Mouse (Mus musculus) forebrain, embryonic 16.5 days (tissue): ENCODE results near the gene Rhbdf1. TPM values are rescaled to one million over a fixed set of nuclear protein-coding genes. Genes with fewer than 3 reads are reported as not detected.

Source experiments
- ATAC-seq: fragments of 200-750 bp; cut with Nextera tagmentation; 2 replicates; pipeline ENCODE4 v1.8.0; 2017; ENCODE audit warnings: mild to moderate bottlenecking, moderate library complexity
- H3K27ac ChIP-seq: fragments of 300-500 bp; sonication (generic); 2 replicates; pipeline ENCODE4 v1.5.1; 2014; ENCODE audit warnings: low read length, control low read depth
- H3K27me3 ChIP-seq: fragments of 300-500 bp; sonication (generic); replicated peaks from 2 replicates; pipeline ENCODE4 v1.6.1; 2014; ENCODE audit warnings: low read length; ENCODE audit not compliant: control insufficient read depth, insufficient read depth
- H3K36me3 ChIP-seq: fragments of 300-500 bp; sonication (generic); 2 replicates; pipeline ENCODE4 v1.6.1; 2014; ENCODE audit not compliant: control insufficient read depth, insufficient read depth
- H3K4me1 ChIP-seq: fragments of 300-500 bp; sonication (generic); replicated peaks from 2 replicates; pipeline ENCODE4 v1.6.1; 2014; ENCODE audit warnings: low read length; ENCODE audit not compliant: control insufficient read depth, insufficient read depth
- H3K4me2 ChIP-seq: fragments of 300-500 bp; sonication (generic); 2 replicates; pipeline ENCODE4 v1.6.1; 2014; ENCODE audit warnings: mild to moderate bottlenecking, low read length, control low read depth
- H3K4me3 ChIP-seq: fragments of 300-500 bp; sonication (generic); replicated peaks from 2 replicates; pipeline ENCODE4 v1.5.1; 2014; ENCODE audit warnings: mild to moderate bottlenecking, low read length, control low read depth
- H3K9ac ChIP-seq: fragments of 300-500 bp; sonication (generic); replicated peaks from 2 replicates; pipeline ENCODE4 v1.6.1; 2014; ENCODE audit warnings: low read depth, low read length, control low read depth
- H3K9me3 ChIP-seq: fragments of 300-500 bp; sonication (generic); 2 replicates; pipeline ENCODE4 v1.6.1; 2016; ENCODE audit warnings: low read length; ENCODE audit not compliant: control insufficient read depth
- WGBS: fragments of 180-500 bp; shearing (Covaris S2); extraction: QIAGEN DNeasy Blood & Tissue Kit; methylation state at CpG from one replicate; pipeline ENCODE4 v1.1.7; 2014; 5-methylcytosine and 5-hydroxymethylcytosine counted together
- polyA plus RNA-seq: library from polyadenylated mRNA; unstranded; fragments of >200 nt; fragmentation: Nextera tagmentation; extraction: Ambion mirVana; gene quantifications from 2 replicates; pipeline ENCODE4 v1.2.1, GENCODE M21; 2015

Rhbdf1 gene
- polyA plus RNA-seq, 1 experiment from 2014 or later = 21.1 TPM

DNA sequence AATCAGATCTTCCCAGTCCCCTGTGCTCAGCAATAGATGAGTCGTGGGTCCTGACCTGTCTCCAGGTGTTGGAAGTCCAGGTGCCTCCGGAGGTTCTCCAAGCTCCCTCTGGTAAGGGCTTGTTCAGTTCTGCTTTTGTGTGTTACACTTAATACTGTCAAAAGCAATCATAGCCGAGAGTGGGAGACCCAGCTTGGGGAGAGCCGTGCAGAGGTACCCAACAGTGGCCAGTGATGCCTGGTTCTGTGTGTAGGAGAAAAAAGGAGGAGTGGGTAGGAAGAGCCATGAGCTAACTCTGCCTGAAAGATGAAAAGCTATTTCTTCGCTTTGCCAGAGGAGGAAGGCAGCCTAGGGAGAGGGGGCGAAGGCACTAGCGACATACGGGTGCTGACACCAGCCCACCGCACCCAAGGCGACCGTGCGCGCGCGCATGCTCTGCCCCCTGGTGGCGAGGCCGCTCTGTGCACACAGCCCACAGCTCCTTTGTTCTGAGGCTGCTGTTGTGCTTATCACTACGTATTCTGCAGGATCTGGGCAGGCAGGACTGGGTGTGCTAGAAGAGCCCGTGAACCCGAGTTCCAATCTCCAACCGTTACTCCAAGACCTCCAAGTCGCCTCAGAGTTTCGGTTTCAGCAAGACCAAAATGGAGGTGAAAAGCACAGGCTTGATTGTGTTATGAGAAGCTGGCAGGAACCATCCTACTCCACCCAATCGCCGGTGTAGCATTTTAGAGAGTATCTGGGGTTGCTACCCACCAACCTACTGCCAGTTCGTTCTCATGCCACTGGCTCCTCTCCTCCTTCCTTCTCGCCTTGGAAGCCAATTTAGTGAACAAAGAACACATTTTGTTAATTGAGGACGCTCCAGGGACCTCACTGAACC is 59.9 kb downstream of the Rhbdf1 start:
- H3K4me1 ChIP-seq = peaks cover 42% of the 10 kb centered on the region
- peak; percentile 82 for ATAC-seq

DNA sequence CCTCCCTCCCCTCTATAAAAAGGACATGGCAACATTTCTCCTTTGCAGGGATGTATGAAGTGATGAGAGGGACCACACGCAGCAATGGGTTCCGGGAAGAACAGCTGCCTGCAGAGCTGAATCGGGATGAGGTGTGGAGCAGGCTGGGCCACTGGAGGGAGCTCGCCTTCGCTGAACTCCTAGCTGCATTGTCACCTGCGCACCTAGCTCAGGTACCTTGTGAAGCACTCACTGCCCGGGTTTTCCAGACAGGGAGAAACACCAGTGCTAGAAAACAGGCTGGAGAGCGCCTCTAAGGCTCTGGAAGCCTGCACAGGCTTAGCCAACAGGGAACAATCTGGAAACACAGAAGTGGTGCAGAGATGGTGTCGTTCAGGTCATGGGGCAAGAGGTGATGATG is 60.6 kb downstream of the Rhbdf1 start:
- WGBS = 10% methylated on average over 9 of the region's 9 CpGs
- H3K4me3 ChIP-seq = peak overlapping the region; percentile 21
- H3K27me3 ChIP-seq = no peaks in the 10 kb centered on the region
- H3K9me3 ChIP-seq = no peaks in the 10 kb centered on the region
- peak overlapping the region; percentile 56 for H3K9ac ChIP-seq
- H3K4me2 ChIP-seq = peak overlapping the region; percentile 46
- no peaks in the 10 kb centered on the region for H3K36me3 ChIP-seq
- no peak for ATAC-seq
- peaks cover 49% of the 10 kb centered on the region for H3K4me1 ChIP-seq
- peak overlapping the region; percentile 90 for H3K27ac ChIP-seq

More for the DNA sequence above, 59.9 kb downstream of the Rhbdf1 start:
- Histone ChIP-seq H3K9ac (peak overlapping the region; percentile 56), H3K27me3 (no peaks in the 10 kb centered on the region), H3K4me2 (peak overlapping the region; percentile 46), H3K36me3 (no peaks in the 10 kb centered on the region), H3K9me3 (no peaks in the 10 kb centered on the region), H3K4me3 (peak overlapping the region; percentile 21), H3K27ac (peak overlapping the region; percentile 90)
- 9% methylated on average over 28 of the region's 28 CpGs for WGBS

- H3K9ac ChIP-seq = no peak overlapping the region
Measured at GRCm38 (mm10) chr11:32160341-32160740, 61.8 kb downstream of the Rhbdf1 start.

More at GRCm38 (mm10) chr11:32160341-32160740, 61.8 kb downstream of the Rhbdf1 start:
- peaks cover 55% of the 10 kb centered on the region for H3K4me1 ChIP-seq
- no peak for ATAC-seq
- no peaks in the 10 kb centered on the region for H3K27me3 ChIP-seq
- WGBS = 64% methylated on average over 7 of the region's 7 CpGs
- H3K4me2 ChIP-seq = no peak overlapping the region
- H3K4me3 ChIP-seq = no peak overlapping the region
- H3K36me3 ChIP-seq = no peaks in the 10 kb centered on the region
- peak overlapping the region; percentile 90 for H3K27ac ChIP-seq
- H3K9me3 ChIP-seq = no peaks in the 10 kb centered on the region

Other genes starting within 250 kb of the Rhbdf1 start
- 770 and 805 TPM in 2 replicates for gene Nsg2, start 221.8 kb downstream of the Rhbdf1 start, polyA plus RNA-seq
- not detected in 2 replicates for gene Il9r, start 22.0 kb downstream of the Rhbdf1 start, polyA plus RNA-seq
- gene Snrnp25, start 16.9 kb downstream of the Rhbdf1 start, polyA plus RNA-seq = 45.0 and 45.6 TPM in 2 replicates
- gene Mpg, start 4.2 kb upstream of the Rhbdf1 start, polyA plus RNA-seq = 36.7 and 38.1 TPM in 2 replicates
- 52.2 and 56.7 TPM in 2 replicates for gene Nprl3, start 45.4 kb upstream of the Rhbdf1 start, polyA plus RNA-seq
- gene Hba-x, start 54.1 kb upstream of the Rhbdf1 start, polyA plus RNA-seq = 9.4 and 11.3 TPM in 2 replicates
- gene Hba-a1, start 61.2 kb upstream of the Rhbdf1 start, polyA plus RNA-seq = 2,173 and 2,648 TPM in 2 replicates
- gene Hbq1b, start 64.7 kb upstream of the Rhbdf1 start, polyA plus RNA-seq = 3.3 and 4.1 TPM in 2 replicates
- gene Hba-a2, start 74.2 kb upstream of the Rhbdf1 start, polyA plus RNA-seq = 5,488 and 6,869 TPM in 2 replicates
- 1.3 and 1.9 TPM in 2 replicates for gene Hbq1a, start 77.8 kb upstream of the Rhbdf1 start, polyA plus RNA-seq
- gene Sh3pxd2b, start 125.5 kb upstream of the Rhbdf1 start, polyA plus RNA-seq = 16.2 and 22.4 TPM in 2 replicates
- 60.2 and 72.1 TPM in 2 replicates for gene Ubtd2, start 233.1 kb upstream of the Rhbdf1 start, polyA plus RNA-seq